Mouse (Mus musculus): ENCODE measurements around the gene Cdh9. TPM values are rescaled to one million over a fixed set of nuclear protein-coding genes. Genes with fewer than 3 reads are reported as not detected.
A peak's percentile ranks its signal among the peaks of the same experiment; 100 is the strongest.

Cdh9 gene
- 0.42 and 0.75 TPM in 2 replicates for polyA plus RNA-seq (2015; fragmentation: Nextera tagmentation; extraction: Ambion mirVana)

- no peak within 1 kb of the TSS for H3K27ac ChIP-seq
- H3K36me3 ChIP-seq = no peaks in the 10 kb centered on the region
- peak within 1 kb of the TSS; percentile 67 for H3K4me2 ChIP-seq (replicated peaks)
- no peaks in the 10 kb centered on the region for H3K9me3 ChIP-seq
- WGBS = 2% methylated on average over 14 of the region's 14 CpGs
- no peaks in the 10 kb centered on the region for H3K27me3 ChIP-seq
- peak within 1 kb of the TSS; percentile 40 for H3K4me3 ChIP-seq
- 0 out of 2 replicates have a peak, but pooled peaks cover 6% of the 10 kb centered on the region for H3K4me1 ChIP-seq
- H3K9ac ChIP-seq = peak within 1 kb of the TSS; percentile 13; the same call in 1 of the 2 replicates
- ATAC-seq (ENCODE audit: low FRiP score, low read depth) = no peak; the same call in 1 of the 2 replicates
Observed at GRCm38 (mm10) chr15:16728470-16729011, at the start of gene Cdh9. TSS of gene Cdh9 (plus strand) at chr15:16728756.

- Histone ChIP-seq H3K4me3 (no peak overlapping the region), H3K27ac (no peak overlapping the region), H3K9ac (no peak overlapping the region), H3K4me2 (replicated peaks) (no peak overlapping the region), H3K27me3 (no peaks in the 10 kb centered on the region), H3K9me3 (no peaks in the 10 kb centered on the region), H3K36me3 (no peaks in the 10 kb centered on the region), H3K4me1 (no peaks in the 10 kb centered on the region)
- 88% methylated on average over 5 of the region's 5 CpGs for WGBS
- ATAC-seq (ENCODE audit: low FRiP score, low read depth) = no peak
Observed at GRCm38 (mm10) chr15:16679096-16679495, 49.5 kb upstream of the Cdh9 start.

- no peaks in the 10 kb centered on the region for H3K9me3 ChIP-seq
- no peak overlapping the region for H3K4me2 ChIP-seq (replicated peaks)
- H3K9ac ChIP-seq = no peak overlapping the region
- H3K27ac ChIP-seq = no peak overlapping the region
- no peaks in the 10 kb centered on the region for H3K27me3 ChIP-seq
- WGBS = 81% methylated on average over 3 of the region's 3 CpGs
- no peaks in the 10 kb centered on the region for H3K4me1 ChIP-seq
- H3K36me3 ChIP-seq = no peaks in the 10 kb centered on the region
- H3K4me3 ChIP-seq = no peak overlapping the region
- no peak for ATAC-seq (ENCODE audit: low FRiP score, low read depth)
Observed at GRCm38 (mm10) chr15:16699821-16700220, 28.7 kb upstream of the Cdh9 start.

- ATAC-seq (ENCODE audit: low FRiP score, low read depth) = no peak
- WGBS = 61% methylated on average over 1 of the region's 1 CpGs
Observed at GRCm38 (mm10) chr15:16702340-16702739, 26.2 kb upstream of the Cdh9 start.

GRCm38 (mm10) chr15:16739088-16739487 is 10.5 kb downstream of the Cdh9 start:
- Histone ChIP-seq H3K4me1 (no peaks in the 10 kb centered on the region), H3K27ac (no peak overlapping the region), H3K27me3 (no peaks in the 10 kb centered on the region), H3K4me2 (replicated peaks) (no peak overlapping the region), H3K36me3 (no peaks in the 10 kb centered on the region), H3K9me3 (no peaks in the 10 kb centered on the region), H3K4me3 (no peak overlapping the region), H3K9ac (no peak overlapping the region)
- ATAC-seq (ENCODE audit: low FRiP score, low read depth) = no peak
- 89% methylated on average over 4 of the region's 4 CpGs for WGBS

More at GRCm38 (mm10) chr15:16702340-16702739, 26.2 kb upstream of the Cdh9 start:
- no peaks in the 10 kb centered on the region for H3K9me3 ChIP-seq
- no peaks in the 10 kb centered on the region for H3K4me1 ChIP-seq
- H3K9ac ChIP-seq = no peak overlapping the region
- H3K36me3 ChIP-seq = no peaks in the 10 kb centered on the region
- H3K4me3 ChIP-seq = no peak overlapping the region
- no peak overlapping the region for H3K27ac ChIP-seq
- no peaks in the 10 kb centered on the region for H3K27me3 ChIP-seq
- no peak overlapping the region for H3K4me2 ChIP-seq (replicated peaks)

- H3K27ac ChIP-seq = no peak overlapping the region
- H3K27me3 ChIP-seq = no peaks in the 10 kb centered on the region
- no peaks in the 10 kb centered on the region for H3K9me3 ChIP-seq
- H3K9ac ChIP-seq = no peak overlapping the region
- H3K4me3 ChIP-seq = no peak overlapping the region
- H3K36me3 ChIP-seq = no peaks in the 10 kb centered on the region
- no peaks in the 10 kb centered on the region for H3K4me1 ChIP-seq
- WGBS = 87% methylated on average over 1 of the region's 1 CpGs
- no peak for ATAC-seq (ENCODE audit: low FRiP score, low read depth)
- no peak overlapping the region for H3K4me2 ChIP-seq (replicated peaks)
Observed at GRCm38 (mm10) chr15:16746672-16747071, 18.1 kb downstream of the Cdh9 start.

GRCm38 (mm10) chr15:16763252-16763651 is 34.7 kb downstream of the Cdh9 start:
- no peak for ATAC-seq (ENCODE audit: low FRiP score, low read depth)
- no peaks in the 10 kb centered on the region for H3K9me3 ChIP-seq
- no peak overlapping the region for H3K4me3 ChIP-seq
- no peak overlapping the region for H3K9ac ChIP-seq
- H3K4me1 ChIP-seq = no peaks in the 10 kb centered on the region
- H3K36me3 ChIP-seq = no peaks in the 10 kb centered on the region
- H3K27ac ChIP-seq = no peak overlapping the region
- H3K4me2 ChIP-seq (replicated peaks) = no peak overlapping the region
- no peaks in the 10 kb centered on the region for H3K27me3 ChIP-seq
- WGBS = 87% methylated on average over 3 of the region's 3 CpGs

GRCm38 (mm10) chr15:16784575-16784974 is 56.0 kb downstream of the Cdh9 start:
- WGBS = 70% methylated on average over 1 of the region's 1 CpGs
- H3K36me3 ChIP-seq = no peaks in the 10 kb centered on the region
- H3K27ac ChIP-seq = no peak overlapping the region
- no peak overlapping the region for H3K9ac ChIP-seq
- H3K4me3 ChIP-seq = no peak overlapping the region
- no peaks in the 10 kb centered on the region for H3K27me3 ChIP-seq
- no peaks in the 10 kb centered on the region for H3K4me1 ChIP-seq
- no peak overlapping the region for H3K4me2 ChIP-seq (replicated peaks)
- ATAC-seq (ENCODE audit: low FRiP score, low read depth) = no peak
- no peaks in the 10 kb centered on the region for H3K9me3 ChIP-seq

- WGBS = 77% methylated on average over 3 of the region's 3 CpGs
- H3K36me3 ChIP-seq = no peaks in the 10 kb centered on the region
Observed at GRCm38 (mm10) chr15:16792857-16793256, 64.3 kb downstream of the Cdh9 start.

GRCm38 (mm10) chr15:16801302-16801701 is 72.7 kb downstream of the Cdh9 start:
- no peaks in the 10 kb centered on the region for H3K4me1 ChIP-seq
- no peak overlapping the region for H3K9ac ChIP-seq
- H3K4me3 ChIP-seq = no peak overlapping the region
- no peak for ATAC-seq (ENCODE audit: low FRiP score, low read depth)
- H3K4me2 ChIP-seq (replicated peaks) = no peak overlapping the region
- no peak overlapping the region for H3K27ac ChIP-seq
- H3K36me3 ChIP-seq = no peaks in the 10 kb centered on the region
- H3K9me3 ChIP-seq = no peaks in the 10 kb centered on the region
- H3K27me3 ChIP-seq = no peaks in the 10 kb centered on the region

More at GRCm38 (mm10) chr15:16792857-16793256, 64.3 kb downstream of the Cdh9 start:
- ATAC-seq (ENCODE audit: low FRiP score, low read depth) = no peak
- Histone ChIP-seq H3K4me1 (no peaks in the 10 kb centered on the region), H3K4me2 (replicated peaks) (no peak overlapping the region), H3K4me3 (no peak overlapping the region), H3K9me3 (no peaks in the 10 kb centered on the region), H3K27me3 (no peaks in the 10 kb centered on the region), H3K27ac (no peak overlapping the region), H3K9ac (no peak overlapping the region)

- H3K36me3 ChIP-seq = no peaks in the 10 kb centered on the region
- ATAC-seq (ENCODE audit: low FRiP score, low read depth) = no peak
- no peaks in the 10 kb centered on the region for H3K4me1 ChIP-seq
- H3K27me3 ChIP-seq = no peaks in the 10 kb centered on the region
- no peak overlapping the region for H3K9ac ChIP-seq
- no peak overlapping the region for H3K27ac ChIP-seq
- WGBS = 65% methylated on average over 3 of the region's 3 CpGs
- no peak overlapping the region for H3K4me2 ChIP-seq (replicated peaks)
- H3K4me3 ChIP-seq = no peak overlapping the region
- no peaks in the 10 kb centered on the region for H3K9me3 ChIP-seq
Observed at GRCm38 (mm10) chr15:16810787-16811186, 82.2 kb downstream of the Cdh9 start.

GRCm38 (mm10) chr15:16814035-16814434 is 85.5 kb downstream of the Cdh9 start:
- Histone ChIP-seq H3K9ac (no peak overlapping the region), H3K9me3 (no peaks in the 10 kb centered on the region), H3K4me3 (no peak overlapping the region), H3K27me3 (no peaks in the 10 kb centered on the region), H3K4me2 (replicated peaks) (no peak overlapping the region), H3K27ac (no peak overlapping the region), H3K4me1 (no peaks in the 10 kb centered on the region), H3K36me3 (no peaks in the 10 kb centered on the region)
- no peak for ATAC-seq (ENCODE audit: low FRiP score, low read depth)
- WGBS = 85% methylated on average over 1 of the region's 1 CpGs

GRCm38 (mm10) chr15:16834761-16835160 is 106.2 kb downstream of the Cdh9 start:
- H3K4me1 ChIP-seq = no peaks in the 10 kb centered on the region
- no peak for ATAC-seq (ENCODE audit: low FRiP score, low read depth)
- H3K4me2 ChIP-seq (replicated peaks) = no peak overlapping the region
- H3K9ac ChIP-seq = no peak overlapping the region
- 86% methylated on average over 1 of the region's 1 CpGs for WGBS
- no peaks in the 10 kb centered on the region for H3K9me3 ChIP-seq
- no peak overlapping the region for H3K4me3 ChIP-seq
- H3K36me3 ChIP-seq = no peaks in the 10 kb centered on the region
- no peak overlapping the region for H3K27ac ChIP-seq
- H3K27me3 ChIP-seq = no peaks in the 10 kb centered on the region
